Mouse (Mus musculus) lung, embryonic 16.5 days (tissue): ENCODE results near the gene Dnase2b. TPM values are rescaled to one million over a fixed set of nuclear protein-coding genes. Genes with fewer than 3 reads are reported as not detected.

ENCODE experiments used
- ATAC-seq: fragments of 200-750 bp; cut with Nextera tagmentation; 2 replicates; pipeline ENCODE4 v1.8.0; 2017; ENCODE audit warnings: low read depth, mild to moderate bottlenecking, moderate library complexity
- H3K27ac ChIP-seq: fragments of 300-500 bp; sonication (generic); 2 replicates; pipeline ENCODE4 v1.5.1; 2014; ENCODE audit warnings: mild to moderate bottlenecking, control low read depth, low read length
- H3K27me3 ChIP-seq: fragments of 300-500 bp; sonication (generic); 2 replicates; pipeline ENCODE4 v1.6.1; 2014; ENCODE audit warnings: low read depth, low read length, mixed read lengths; ENCODE audit not compliant: control insufficient read depth, insufficient read depth
- H3K36me3 ChIP-seq: fragments of 300-500 bp; sonication (generic); 2 replicates; pipeline ENCODE4 v1.6.1; 2014; ENCODE audit warnings: low read length; ENCODE audit not compliant: control insufficient read depth, insufficient read depth
- H3K4me1 ChIP-seq: fragments of 300-500 bp; sonication (generic); replicated peaks from 2 replicates; pipeline ENCODE4 v1.6.1; 2014; ENCODE audit warnings: low read length, mixed read lengths; ENCODE audit not compliant: control insufficient read depth, insufficient read depth
- H3K4me2 ChIP-seq: fragments of 300-500 bp; sonication (generic); 2 replicates; pipeline ENCODE4 v1.6.1; 2014; ENCODE audit warnings: low read depth, low read length, control low read depth
- H3K4me3 ChIP-seq: fragments of 300-500 bp; sonication (generic); 2 replicates; pipeline ENCODE4 v1.5.1; 2014; ENCODE audit warnings: mild to moderate bottlenecking, low read length, control low read depth
- H3K9ac ChIP-seq: fragments of 300-500 bp; sonication (generic); 2 replicates; pipeline ENCODE4 v1.6.1; 2014; ENCODE audit warnings: low read length, control low read depth
- H3K9me3 ChIP-seq: fragments of 300-500 bp; sonication (generic); 2 replicates; pipeline ENCODE4 v1.6.1; 2016; ENCODE audit warnings: low read length; ENCODE audit not compliant: control insufficient read depth
- WGBS: fragments of 180-500 bp; shearing (Covaris S2); extraction: QIAGEN DNeasy Blood & Tissue Kit; methylation state at CpG from one replicate; pipeline ENCODE4 v1.1.7; 2014; 5-methylcytosine and 5-hydroxymethylcytosine counted together
- polyA plus RNA-seq: library from polyadenylated mRNA; unstranded; fragments of >200 nt; fragmentation: Nextera tagmentation; extraction: Ambion mirVana; gene quantifications from 2 replicates; pipeline ENCODE4 v1.2.1, GENCODE M21; 2015

The Dnase2b gene
- polyA plus RNA-seq, 1 experiment from 2014 or later, result not detected

DNA sequence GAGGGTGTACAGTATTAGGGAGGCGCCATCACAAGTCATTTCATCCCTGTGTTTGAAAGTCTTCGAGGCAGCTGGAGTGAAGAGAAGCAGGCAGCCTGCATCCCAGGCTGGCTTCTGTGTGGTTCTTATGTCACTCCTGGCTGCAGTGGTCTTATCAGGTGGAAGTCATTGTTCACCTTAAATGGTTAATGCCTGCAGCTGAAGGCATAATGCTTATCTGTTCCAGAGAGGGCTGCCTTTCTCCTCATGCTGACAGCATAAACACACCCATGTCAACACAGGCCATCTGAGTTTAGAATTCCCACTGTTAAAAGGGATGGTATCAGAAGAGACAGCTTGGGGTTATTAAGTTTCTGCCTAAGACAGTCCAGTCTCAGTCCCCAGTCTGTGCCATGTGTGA is 14.2 kb downstream of the Dnase2b start:
- H3K4me1 ChIP-seq, result peaks cover 5% of the 10 kb centered on the region
- no peak overlapping the region for H3K4me2 ChIP-seq
- no peak overlapping the region for H3K9ac ChIP-seq
- no peak overlapping the region for H3K4me3 ChIP-seq
- H3K9me3 ChIP-seq, result no peaks in the 10 kb centered on the region
- WGBS, result 59% methylated on average over 2 of the region's 2 CpGs
- no peaks in the 10 kb centered on the region for H3K36me3 ChIP-seq
- H3K27me3 ChIP-seq, result no peaks in the 10 kb centered on the region
- no peak for ATAC-seq
- no peak overlapping the region for H3K27ac ChIP-seq

DNA sequence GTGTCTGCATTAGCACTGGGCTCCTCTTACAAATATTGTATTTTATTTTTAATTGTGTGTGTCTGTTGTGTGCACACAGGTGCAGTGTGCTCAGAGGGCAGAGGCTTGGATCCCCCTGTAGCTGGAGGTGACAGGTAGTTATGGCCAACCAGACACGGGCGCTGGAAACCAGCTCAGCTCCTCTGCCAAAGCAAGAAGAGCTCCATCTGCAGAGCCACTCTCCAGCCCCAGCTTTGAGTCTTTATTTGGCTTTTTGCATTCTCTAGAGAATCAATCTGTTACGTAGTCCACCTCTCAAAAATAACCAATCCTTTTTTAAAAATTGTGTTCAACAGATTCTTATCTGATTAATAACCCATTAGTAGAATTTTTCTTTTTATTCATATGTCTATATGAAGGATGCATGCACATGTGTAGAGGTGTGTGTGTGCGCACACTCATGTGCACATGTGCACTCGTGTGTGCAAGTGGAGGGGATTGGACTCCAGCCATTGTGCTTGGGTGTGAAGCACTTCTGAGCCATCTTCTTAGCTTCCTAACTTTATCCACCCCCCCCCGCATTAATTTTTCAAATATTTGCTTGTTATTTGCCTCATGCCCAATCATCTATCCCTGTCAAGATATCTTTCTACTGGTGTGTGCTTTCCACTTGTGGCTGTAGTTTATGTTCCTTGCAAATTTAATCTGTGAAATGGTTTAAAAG is 16.0 kb downstream of the Dnase2b start:
- ATAC-seq, result no peak
- Histone ChIP-seq H3K4me1 (peaks cover 5% of the 10 kb centered on the region), H3K9me3 (no peaks in the 10 kb centered on the region), H3K36me3 (no peaks in the 10 kb centered on the region), H3K9ac (no peak overlapping the region), H3K4me2 (no peak overlapping the region), H3K27me3 (no peaks in the 10 kb centered on the region), H3K27ac (no peak overlapping the region), H3K4me3 (no peak overlapping the region)
- WGBS, result 73% methylated on average over 6 of the region's 6 CpGs

DNA sequence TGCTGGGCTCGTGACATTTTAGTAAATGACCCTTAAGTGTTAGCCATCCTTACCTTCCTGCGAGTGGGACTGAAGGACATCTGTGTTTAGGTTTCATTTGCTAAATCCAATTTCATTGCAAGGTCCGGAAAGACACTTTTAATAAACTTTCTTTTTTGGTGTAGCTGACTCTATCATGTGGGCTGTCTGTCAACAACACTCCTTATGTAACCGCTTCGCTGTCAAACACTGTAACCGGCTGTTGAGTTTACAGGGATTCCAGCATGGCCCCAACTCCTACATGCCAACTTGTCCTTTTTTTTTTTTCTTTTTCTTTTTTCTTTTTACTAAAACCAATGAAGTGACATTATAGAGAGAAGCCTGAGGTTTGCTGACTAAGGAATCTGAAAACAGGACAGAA is 17.0 kb downstream of the Dnase2b start:
- Histone ChIP-seq H3K4me3 (no peak overlapping the region), H3K4me1 (peaks cover 5% of the 10 kb centered on the region), H3K36me3 (no peaks in the 10 kb centered on the region), H3K9me3 (no peaks in the 10 kb centered on the region), H3K9ac (no peak overlapping the region), H3K4me2 (peak overlapping the region; percentile 25; the same call in 1 of the 2 replicates), H3K27me3 (no peaks in the 10 kb centered on the region), H3K27ac (no peak overlapping the region)
- 36% methylated on average over 6 of the region's 6 CpGs for WGBS
- ATAC-seq, result no peak

DNA sequence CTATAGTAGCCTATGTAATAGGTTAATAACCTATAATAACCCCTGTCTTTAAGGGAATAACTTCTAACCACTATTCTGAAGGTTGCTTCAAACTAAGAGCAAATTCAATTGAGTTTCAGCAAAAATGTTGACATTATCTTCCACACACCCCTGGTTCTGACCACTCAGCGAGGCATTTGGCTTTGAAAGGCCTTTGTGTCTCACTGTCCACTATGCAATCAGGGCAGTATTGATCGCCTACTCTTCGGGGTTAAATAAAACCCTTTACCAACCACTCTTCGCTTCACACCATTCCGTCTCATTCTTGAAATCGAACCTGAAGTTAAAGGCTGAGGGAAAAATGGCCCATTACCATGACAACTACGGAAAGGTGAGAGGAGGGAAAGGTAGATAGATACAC is 18.5 kb downstream of the Dnase2b start:
- no peaks in the 10 kb centered on the region for H3K9me3 ChIP-seq
- H3K4me3 ChIP-seq, result no peak overlapping the region
- no peaks in the 10 kb centered on the region for H3K36me3 ChIP-seq
- peaks cover 5% of the 10 kb centered on the region for H3K4me1 ChIP-seq
- no peak for ATAC-seq
- 84% methylated on average over 7 of the region's 7 CpGs for WGBS
- no peak overlapping the region for H3K27ac ChIP-seq
- H3K27me3 ChIP-seq, result no peaks in the 10 kb centered on the region
- no peak overlapping the region for H3K9ac ChIP-seq
- H3K4me2 ChIP-seq, result no peak overlapping the region

DNA sequence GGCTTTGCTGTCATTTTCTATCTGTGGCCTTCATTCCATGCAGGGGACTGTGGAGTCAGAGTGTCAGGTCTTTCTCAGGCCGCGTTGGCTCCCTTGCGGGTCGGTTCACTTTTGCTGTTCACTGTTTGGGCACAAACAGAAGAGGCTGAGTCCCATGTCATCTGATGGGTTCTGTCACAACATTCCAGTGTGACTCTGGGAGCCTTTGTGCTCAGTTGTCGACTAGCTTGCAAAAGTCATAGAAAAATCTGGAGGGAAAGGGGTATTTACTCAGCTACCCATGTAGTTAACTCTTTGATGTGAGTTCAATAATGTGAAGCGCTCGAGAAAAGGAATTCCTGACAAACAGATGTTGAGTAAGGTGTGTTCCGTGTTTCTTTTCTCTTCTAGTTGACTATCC is 19.0 kb downstream of the Dnase2b start:
- no peaks in the 10 kb centered on the region for H3K27me3 ChIP-seq
- ATAC-seq, result no peak
- no peak overlapping the region for H3K9ac ChIP-seq
- no peak overlapping the region for H3K4me2 ChIP-seq
- H3K36me3 ChIP-seq, result no peaks in the 10 kb centered on the region
- no peak overlapping the region for H3K4me3 ChIP-seq
- no peak overlapping the region for H3K27ac ChIP-seq
- WGBS, result 77% methylated on average over 8 of the region's 8 CpGs
- H3K9me3 ChIP-seq, result no peaks in the 10 kb centered on the region
- peaks cover 5% of the 10 kb centered on the region for H3K4me1 ChIP-seq

DNA sequence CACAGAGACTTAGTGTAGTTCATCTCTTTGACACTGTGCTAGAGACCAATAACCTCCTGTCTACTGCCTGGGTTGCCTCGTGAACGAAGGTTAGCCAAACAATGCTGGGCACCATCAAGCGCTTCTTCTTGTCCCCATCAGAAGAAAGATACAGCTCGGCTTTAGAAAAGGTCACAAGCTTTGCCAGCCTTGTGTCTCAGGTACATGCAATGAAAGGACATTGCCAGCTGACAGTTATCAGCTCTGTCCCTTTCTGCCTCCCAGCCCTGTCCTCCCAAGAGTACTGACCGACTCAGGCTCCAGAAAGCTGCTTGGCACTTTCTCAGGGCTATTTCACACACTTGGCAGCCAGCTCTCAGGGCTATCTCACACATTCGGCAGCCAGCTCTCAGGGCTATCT is 20.0 kb downstream of the Dnase2b start:
- WGBS, result 77% methylated on average over 6 of the region's 6 CpGs
- no peak for ATAC-seq

DNA sequence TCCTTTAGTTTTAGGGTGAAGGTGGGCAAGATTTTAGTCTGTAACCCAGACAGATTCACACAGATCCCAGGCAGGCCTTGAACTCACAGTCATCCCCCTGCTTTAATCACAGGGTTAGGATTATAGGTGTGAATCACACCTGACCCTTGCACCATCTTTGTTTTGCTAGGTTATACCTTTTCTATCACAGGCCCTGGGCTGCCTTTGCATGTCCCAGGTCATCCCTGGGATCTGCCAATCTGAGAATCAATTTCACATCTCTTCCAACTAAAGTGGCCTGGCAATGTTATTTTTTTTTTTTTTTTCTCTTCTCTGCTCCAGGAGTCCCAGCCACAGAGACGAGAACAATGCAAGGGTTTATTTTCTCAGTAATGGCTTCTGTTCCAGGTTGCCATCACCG is 23.8 kb downstream of the Dnase2b start:
- Histone ChIP-seq H3K4me3 (no peak overlapping the region), H3K27me3 (no peaks in the 10 kb centered on the region), H3K4me1 (no peaks in the 10 kb centered on the region), H3K27ac (no peak overlapping the region), H3K4me2 (no peak overlapping the region), H3K9me3 (no peaks in the 10 kb centered on the region), H3K36me3 (no peaks in the 10 kb centered on the region), H3K9ac (no peak overlapping the region)
- ATAC-seq, result no peak
- 55% methylated on average over 2 of the region's 2 CpGs for WGBS

More for the DNA sequence above, 20.0 kb downstream of the Dnase2b start:
- no peak overlapping the region for H3K9ac ChIP-seq
- peaks cover 5% of the 10 kb centered on the region for H3K4me1 ChIP-seq
- H3K27ac ChIP-seq, result no peak overlapping the region
- H3K4me2 ChIP-seq, result no peak overlapping the region
- no peaks in the 10 kb centered on the region for H3K27me3 ChIP-seq
- H3K4me3 ChIP-seq, result no peak overlapping the region
- H3K36me3 ChIP-seq, result no peaks in the 10 kb centered on the region
- no peaks in the 10 kb centered on the region for H3K9me3 ChIP-seq

DNA sequence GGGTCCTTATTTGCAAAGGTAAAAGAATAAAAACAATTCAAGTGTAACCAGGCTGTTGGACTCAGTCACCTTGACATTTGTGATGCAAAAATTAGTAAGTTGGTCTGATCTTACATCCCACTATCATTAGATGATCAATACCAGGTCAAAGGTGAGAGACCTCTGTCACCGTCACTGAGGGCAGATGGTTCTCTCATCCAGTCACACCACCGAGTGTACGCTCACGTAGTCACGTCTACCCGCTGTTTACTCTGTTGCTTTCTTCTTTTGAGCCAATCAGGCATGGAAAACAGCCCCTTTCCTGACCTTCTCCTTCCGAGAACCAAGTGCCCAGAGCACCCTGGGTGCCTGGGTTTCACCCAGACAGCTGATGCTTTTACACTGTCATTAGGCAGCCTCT is 24.2 kb downstream of the Dnase2b start:
- Histone ChIP-seq H3K36me3 (no peaks in the 10 kb centered on the region), H3K9ac (no peak overlapping the region), H3K9me3 (no peaks in the 10 kb centered on the region), H3K4me3 (no peak overlapping the region), H3K4me1 (no peaks in the 10 kb centered on the region), H3K27ac (no peak overlapping the region), H3K27me3 (no peaks in the 10 kb centered on the region), H3K4me2 (no peak overlapping the region)
- no peak for ATAC-seq
- WGBS, result 66% methylated on average over 7 of the region's 7 CpGs

DNA sequence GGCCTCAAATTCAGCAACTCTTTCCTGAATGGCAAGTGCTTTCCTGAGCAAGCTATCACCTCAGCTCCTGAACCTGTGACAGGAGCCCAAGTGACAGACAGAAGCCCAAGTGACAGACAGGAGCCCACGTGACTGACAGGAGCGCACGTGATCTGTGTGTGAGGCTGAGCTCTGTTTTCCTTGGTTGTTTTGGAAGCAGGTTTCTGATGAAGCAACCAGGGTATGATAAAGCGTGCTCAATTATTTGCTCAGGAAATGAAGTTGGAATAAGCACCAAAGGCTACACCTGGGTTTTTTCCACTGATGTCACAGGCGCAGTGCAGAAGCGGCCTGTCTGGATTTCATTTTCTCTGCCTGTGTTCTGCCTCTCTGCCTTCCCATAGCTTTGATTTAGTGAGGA is 25.9 kb downstream of the Dnase2b start:
- H3K4me1 ChIP-seq, result no peaks in the 10 kb centered on the region
- no peaks in the 10 kb centered on the region for H3K9me3 ChIP-seq
- no peak overlapping the region for H3K27ac ChIP-seq
- 77% methylated on average over 6 of the region's 6 CpGs for WGBS
- no peak overlapping the region for H3K9ac ChIP-seq
- H3K4me3 ChIP-seq, result no peak overlapping the region
- no peak overlapping the region for H3K4me2 ChIP-seq
- no peaks in the 10 kb centered on the region for H3K27me3 ChIP-seq
- no peak for ATAC-seq
- no peaks in the 10 kb centered on the region for H3K36me3 ChIP-seq

DNA sequence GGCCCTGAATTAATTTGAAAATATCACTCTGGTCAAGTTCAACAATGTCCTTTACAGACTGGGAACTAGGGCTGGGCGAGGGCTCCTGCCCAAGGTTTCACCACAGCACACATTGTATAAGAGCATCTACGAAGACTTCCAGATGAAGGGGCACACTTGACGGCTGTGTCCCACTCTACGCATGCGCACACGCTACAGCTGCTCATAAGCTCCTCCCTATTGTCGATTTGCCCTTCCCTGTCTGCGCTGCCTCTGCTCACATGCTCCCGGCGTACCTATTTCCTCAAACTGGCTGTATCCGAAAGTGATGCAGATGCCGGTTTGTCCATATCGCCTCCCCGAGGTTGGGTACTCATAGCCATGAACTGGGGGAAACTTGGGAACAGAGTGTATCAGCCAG is 28.8 kb downstream of the Dnase2b start:
- Histone ChIP-seq H3K4me3 (no peak overlapping the region), H3K9ac (no peak overlapping the region), H3K36me3 (no peaks in the 10 kb centered on the region), H3K4me1 (no peaks in the 10 kb centered on the region), H3K27ac (no peak overlapping the region), H3K27me3 (no peaks in the 10 kb centered on the region), H3K9me3 (no peaks in the 10 kb centered on the region), H3K4me2 (no peak overlapping the region)
- 90% methylated on average over 14 of the region's 14 CpGs for WGBS
- no peak for ATAC-seq
